Mouse (Mus musculus) urinary bladder, adult 2 months (tissue): ENCODE measurements around the gene Wdr6. TPM values are rescaled to one million over a fixed set of nuclear protein-coding genes. Genes with fewer than 3 reads are reported as not detected.

Experiments
- DNase-seq: peaks from one replicate; pipeline ENCODE4 v3.0.0; 2022; ENCODE audit warnings: low spot score
- polyA plus RNA-seq: library from polyadenylated mRNA; depleted of rRNA; stranded (reverse); fragments of >200 nt; gene quantifications from 2 replicates; pipeline ENCODE4 v1.2.3, GENCODE M21; 2012; rRNA removed

The Wdr6 gene
- polyA plus RNA-seq, 1 experiment: 48.9 TPM

GRCm38 (mm10) chr9:108525400-108525799, 53.1 kb downstream of the Wdr6 start:
- no peak for DNase-seq

- DNase-seq: no peak
Observed at GRCm38 (mm10) chr9:108523341-108523740, 55.2 kb downstream of the Wdr6 start.

Other genes starting within 250 kb of the Wdr6 start
- 703 and 735 TPM in 2 replicates for gene Gpx1, start 239.8 kb downstream of the Wdr6 start, polyA plus RNA-seq
- 64.1 and 77.6 TPM in 2 replicates for gene Usp4, start 230.9 kb downstream of the Wdr6 start, polyA plus RNA-seq
- 0.22 and 0.39 TPM in 2 replicates for gene 1700102P08Rik, start 185.9 kb downstream of the Wdr6 start, polyA plus RNA-seq
- gene Ccdc36, start 150.3 kb downstream of the Wdr6 start, polyA plus RNA-seq: 0.06 TPM in 2 replicates
- not detected in 2 replicates for gene BC048562, start 142.3 kb downstream of the Wdr6 start, polyA plus RNA-seq
- gene Ccdc71, start 118.2 kb downstream of the Wdr6 start, polyA plus RNA-seq: 24.5 and 25.9 TPM in 2 replicates
- gene Klhdc8b, start 117.2 kb downstream of the Wdr6 start, polyA plus RNA-seq: 83.4 and 103 TPM in 2 replicates
- 147 and 181 TPM in 2 replicates for gene Lamb2, start 99.0 kb downstream of the Wdr6 start, polyA plus RNA-seq
- 133 and 144 TPM in 2 replicates for gene Usp19, start 88.1 kb downstream of the Wdr6 start, polyA plus RNA-seq
- 145 and 162 TPM in 2 replicates for gene Qars, start 71.0 kb downstream of the Wdr6 start, polyA plus RNA-seq
- gene Qrich1, start 61.9 kb downstream of the Wdr6 start, polyA plus RNA-seq: 81.8 and 89.8 TPM in 2 replicates
- 93.9 and 106 TPM in 2 replicates for gene Impdh2, start 18.5 kb downstream of the Wdr6 start, polyA plus RNA-seq
- 26.2 and 33.6 TPM in 2 replicates for gene Ndufaf3, start 11.3 kb downstream of the Wdr6 start, polyA plus RNA-seq
- 120 and 184 TPM in 2 replicates for gene Dalrd3, start 8.9 kb downstream of the Wdr6 start, polyA plus RNA-seq
- gene P4htm, start 18.9 kb upstream of the Wdr6 start, polyA plus RNA-seq: 21.6 and 21.7 TPM in 2 replicates
- 41.1 and 46.2 TPM in 2 replicates for gene Arih2, start 70.6 kb upstream of the Wdr6 start, polyA plus RNA-seq
- 28.1 and 29.4 TPM in 2 replicates for gene Slc25a20, start 83.3 kb upstream of the Wdr6 start, polyA plus RNA-seq
- gene Prkar2a, start 110.6 kb upstream of the Wdr6 start, polyA plus RNA-seq: 24.5 and 31.8 TPM in 2 replicates
- 77.3 and 97.8 TPM in 2 replicates for gene Ip6k2, start 205.1 kb upstream of the Wdr6 start, polyA plus RNA-seq
- gene Nckipsd, start 229.6 kb upstream of the Wdr6 start, polyA plus RNA-seq: 10.2 and 11.7 TPM in 2 replicates
- 0.19 and 0.23 TPM in 2 replicates for gene Celsr3, start 247.6 kb upstream of the Wdr6 start, polyA plus RNA-seq